Mouse (Mus musculus) ES-Bruce4 (cell line): Measurements from ENCODE around the gene Plekha6. TPM values are rescaled to one million over a fixed set of nuclear protein-coding genes. Genes with fewer than 3 reads are reported as not detected.

Source experiments
- H3K27ac ChIP-seq: 2 replicates; pipeline ENCODE4 v1.5.1; 2012; ENCODE audit warnings: low read length, inconsistent platforms; ENCODE audit not compliant: insufficient read depth
- H3K27me3 ChIP-seq: 2 replicates; pipeline ENCODE4 v1.6.1; 2012; ENCODE audit warnings: mild to moderate bottlenecking, low read length, inconsistent platforms; ENCODE audit not compliant: control insufficient read depth, poor library complexity, insufficient read depth, severe bottlenecking
- H3K36me3 ChIP-seq: 2 replicates; pipeline ENCODE4 v1.6.1; 2012; ENCODE audit warnings: inconsistent platforms, mild to moderate bottlenecking, low read length, moderate library complexity; ENCODE audit not compliant: control insufficient read depth, poor library complexity, insufficient read depth, severe bottlenecking
- H3K4me1 ChIP-seq: one replicate; pipeline ENCODE4 v1.8.1; 2011; ENCODE audit warnings: low read length; ENCODE audit not compliant: control insufficient read depth, insufficient read depth
- H3K4me3 ChIP-seq: 2 replicates; pipeline ENCODE4 v1.5.1; 2011; ENCODE audit warnings: low read depth, mild to moderate bottlenecking, low read length
- H3K9ac ChIP-seq: 2 replicates; pipeline ENCODE4 v1.6.1; 2012; ENCODE audit warnings: low read depth, mild to moderate bottlenecking, inconsistent platforms; ENCODE audit not compliant: poor library complexity, severe bottlenecking
- H3K9me3 ChIP-seq: replicated peaks from 2 replicates; pipeline ENCODE4 v1.6.1; 2012; ENCODE audit warnings: mild to moderate bottlenecking, low read length, inconsistent platforms; ENCODE audit not compliant: control insufficient read depth, poor library complexity, insufficient read depth, severe bottlenecking
- CTCF ChIP-seq: IDR thresholded peaks from one replicate; pipeline ENCODE4 v1.8.1; 2011; ENCODE audit warnings: low read depth, low read length
- EP300 ChIP-seq: IDR thresholded peaks from 2 replicates; pipeline ENCODE4 v1.6.1; 2011; ENCODE audit warnings: low read depth, low read length; ENCODE audit not compliant: insufficient read depth
- POLR2A ChIP-seq: IDR thresholded peaks from one replicate; pipeline ENCODE4 v1.8.1; 2011; ENCODE audit warnings: low read length; ENCODE audit not compliant: insufficient read depth
- polyA plus RNA-seq: library from polyadenylated mRNA; stranded (reverse); fragments of >200 nt; gene quantifications from 2 replicates; pipeline ENCODE4 v1.2.4, GENCODE M21; 2011; ENCODE audit warnings: low read depth; ENCODE audit not compliant: missing spikeins, insufficient read depth, insufficient read length

Plekha6 gene
- polyA plus RNA-seq, 1 experiment = 1.3 TPM

- TF ChIP-seq EP300 (no peak), POLR2A (no peak)
- Histone ChIP-seq H3K27ac (no peak overlapping the region), H3K27me3 (no peaks in the 10 kb centered on the region), H3K4me3 (no peak overlapping the region), H3K9ac (no peak overlapping the region), H3K36me3 (no peaks in the 10 kb centered on the region), H3K4me1 (no peaks in the 10 kb centered on the region), H3K9me3 (no peaks in the 10 kb centered on the region)
Measured at GRCm38 (mm10) chr1:133270336-133270735, 106.3 kb downstream of the Plekha6 start.

DNA sequence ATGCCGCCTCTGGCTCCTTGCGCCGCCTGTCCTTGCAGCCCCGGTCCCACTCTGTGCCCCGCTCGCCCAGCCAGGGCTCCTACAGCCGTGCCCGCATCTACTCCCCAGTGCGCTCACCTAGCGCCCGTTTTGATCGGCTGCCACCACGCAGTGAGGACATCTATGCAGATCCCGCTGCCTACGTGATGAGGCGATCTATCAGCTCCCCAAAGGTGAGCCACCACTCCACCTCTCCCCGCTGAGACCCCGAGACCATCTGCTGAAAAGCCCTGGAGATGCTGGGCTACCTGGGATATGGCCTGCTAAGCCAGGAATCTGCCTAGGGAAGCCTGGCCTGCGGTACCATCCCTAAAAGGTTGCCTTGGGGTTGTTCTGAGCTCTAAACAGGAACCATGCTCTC, 110.2 kb downstream of the Plekha6 start:
- TF ChIP-seq CTCF = no peak
- no peak for TF ChIP-seq EP300
- TF ChIP-seq POLR2A = no peak
- Histone ChIP-seq H3K36me3 (no peaks in the 10 kb centered on the region), H3K27ac (no peak overlapping the region), H3K27me3 (no peaks in the 10 kb centered on the region), H3K9me3 (no peaks in the 10 kb centered on the region), H3K4me1 (no peaks in the 10 kb centered on the region), H3K4me3 (peak overlapping the region; percentile 49), H3K9ac (no peak overlapping the region)

DNA sequence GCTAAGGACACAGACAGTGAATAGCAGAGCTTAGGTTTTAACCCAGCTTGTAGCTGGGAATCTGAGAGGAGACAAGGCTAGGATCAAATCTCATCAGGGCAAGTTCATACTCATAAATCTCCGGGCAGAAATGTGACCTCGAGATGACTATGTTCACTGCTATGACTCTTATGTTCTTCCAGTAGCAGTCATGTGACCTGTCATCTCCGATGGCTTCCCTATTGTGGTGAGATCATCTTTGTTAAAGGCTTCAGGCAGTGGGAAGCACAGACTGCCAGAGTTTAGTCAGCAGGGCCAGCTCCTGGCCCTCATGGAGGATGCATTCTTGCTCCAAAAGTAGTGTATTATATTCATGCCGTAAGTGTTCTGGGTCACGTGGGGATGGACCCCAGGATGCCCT, 113.0 kb downstream of the Plekha6 start:
- Histone ChIP-seq H3K4me3 (no peak overlapping the region), H3K27me3 (no peaks in the 10 kb centered on the region), H3K27ac (no peak overlapping the region), H3K9me3 (no peaks in the 10 kb centered on the region), H3K9ac (no peak overlapping the region), H3K4me1 (no peaks in the 10 kb centered on the region), H3K36me3 (no peaks in the 10 kb centered on the region)
- no peak for TF ChIP-seq POLR2A
- TF ChIP-seq EP300 = no peak
- TF ChIP-seq CTCF = no peak

GRCm38 (mm10) chr1:133278539-133278938, 114.5 kb downstream of the Plekha6 start:
- Histone ChIP-seq H3K36me3 (no peaks in the 10 kb centered on the region), H3K9me3 (no peaks in the 10 kb centered on the region)

GRCm38 (mm10) chr1:133278946-133279631, 115.1 kb downstream of the Plekha6 start:
- no peaks in the 10 kb centered on the region for H3K36me3 ChIP-seq

More at GRCm38 (mm10) chr1:133278539-133278938, 114.5 kb downstream of the Plekha6 start:
- Histone ChIP-seq H3K27ac (no peak overlapping the region), H3K4me1 (no peaks in the 10 kb centered on the region), H3K9ac (no peak overlapping the region), H3K4me3 (no peak overlapping the region), H3K27me3 (no peaks in the 10 kb centered on the region)
- no peak for TF ChIP-seq POLR2A
- TF ChIP-seq EP300 = no peak
- no peak for TF ChIP-seq CTCF

DNA sequence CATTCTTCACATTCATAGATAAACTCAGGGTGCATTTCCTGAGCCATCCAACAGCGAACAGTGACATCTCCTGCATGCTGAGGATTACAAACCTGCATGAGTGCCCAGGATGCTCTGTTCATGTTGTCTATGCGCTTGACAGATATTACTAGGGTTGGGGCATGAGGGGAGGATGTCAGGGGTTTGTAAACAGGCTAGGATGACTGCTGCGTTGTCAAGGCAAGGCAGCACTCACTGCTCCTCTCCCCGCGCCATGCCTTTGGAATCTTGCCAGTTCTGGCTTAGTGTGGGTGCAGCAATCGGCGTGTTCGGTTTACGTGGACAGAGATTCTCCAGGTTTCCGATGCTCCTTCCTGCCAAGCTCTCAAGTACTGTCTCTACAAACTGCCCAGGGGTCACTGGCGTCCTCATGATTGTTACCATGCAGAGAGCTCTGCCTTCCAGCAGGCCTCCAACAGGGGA, 115.7 kb downstream of the Plekha6 start:
- H3K9ac ChIP-seq = no peak overlapping the region
- TF ChIP-seq CTCF = no peak
- H3K4me3 ChIP-seq = no peak overlapping the region
- no peaks in the 10 kb centered on the region for H3K4me1 ChIP-seq
- no peaks in the 10 kb centered on the region for H3K27me3 ChIP-seq
- no peak overlapping the region for H3K27ac ChIP-seq
- H3K9me3 ChIP-seq = no peaks in the 10 kb centered on the region
- H3K36me3 ChIP-seq = no peaks in the 10 kb centered on the region

More at GRCm38 (mm10) chr1:133278946-133279631, 115.1 kb downstream of the Plekha6 start:
- no peaks in the 10 kb centered on the region for H3K27me3 ChIP-seq
- H3K9ac ChIP-seq = no peak overlapping the region
- no peak overlapping the region for H3K4me3 ChIP-seq
- no peaks in the 10 kb centered on the region for H3K4me1 ChIP-seq
- no peaks in the 10 kb centered on the region for H3K9me3 ChIP-seq
- no peak overlapping the region for H3K27ac ChIP-seq
- TF ChIP-seq EP300 = no peak
- TF ChIP-seq CTCF = no peak
- TF ChIP-seq POLR2A = no peak
